Mouse (Mus musculus) gastrocnemius, postnatal 14 days (tissue): Measurements from ENCODE around the gene Fiz1. TPM values are rescaled to one million over a fixed set of nuclear protein-coding genes. Genes with fewer than 3 reads are reported as not detected.
"Not testable (repeated sequence)": the region's sequence is repeated elsewhere in the genome, so short reads cannot be mapped to it uniquely, and the experiment has no call there.

Experiments used
- DNase-seq: peaks from one replicate; pipeline ENCODE4 v3.0.0; 2021; ENCODE audit warnings: mixed read lengths
- intact Hi-C: fragments of 180-260 bp; cut with DNase I; formaldehyde crosslinking; loops from one replicate; pipeline ENCODE4 v1.15.1; 2025; ENCODE audit warnings: low total_unique reads
- total RNA-seq, 2 experiments: library from RNA; stranded (reverse); gene quantifications; 2 replicates each; pipeline ENCODE4 v1.2.3; 2021

Gene Fiz1
- total RNA-seq, 2 experiments from 2014 or later = 16.3 to 16.5 TPM

GRCm38 (mm10) chr7:5044981-5045380 lies 30.5 kb upstream of the Fiz1 start:
- intact Hi-C loops = no loop called here
- no peak for DNase-seq

- intact Hi-C loops = no loop called here
- no peak for DNase-seq
These were observed 24.4 kb upstream of the Fiz1 start for GRCm38 (mm10) chr7:5038940-5039339.

GRCm38 (mm10) chr7:5038109-5038732 lies 23.7 kb upstream of the Fiz1 start, which contains the start of gene Zfp784:
Zfp784 (minus strand) TSS chr7:5038446.
- intact Hi-C loops = no loop called here
- peak; percentile 94 for DNase-seq

- DNase-seq = no peak
- intact Hi-C loops = no loop called here
These were observed 23.0 kb upstream of the Fiz1 start for GRCm38 (mm10) chr7:5037467-5037866.

DNA sequence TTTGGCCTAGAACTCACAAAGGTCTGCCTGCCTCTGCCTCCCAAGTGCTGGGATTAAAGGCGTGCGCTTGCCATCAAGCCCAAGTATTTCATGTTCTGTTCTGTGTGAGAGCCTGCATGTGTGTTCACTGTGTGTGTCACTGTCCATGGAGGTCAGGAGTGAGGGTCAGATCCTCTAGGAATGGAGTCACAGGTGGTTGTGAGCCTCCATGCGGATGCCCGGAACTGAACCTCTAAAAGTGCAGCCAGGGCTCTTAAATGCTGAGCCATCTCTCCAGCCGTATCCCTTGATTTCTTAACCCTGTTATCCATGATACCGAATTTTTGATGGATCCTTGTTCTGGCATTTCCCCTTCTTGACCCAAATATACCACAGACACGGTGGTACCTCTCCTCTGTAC lies 22.5 kb upstream of the Fiz1 start:
- no peak for DNase-seq
- intact Hi-C loops = no loop called here

DNA sequence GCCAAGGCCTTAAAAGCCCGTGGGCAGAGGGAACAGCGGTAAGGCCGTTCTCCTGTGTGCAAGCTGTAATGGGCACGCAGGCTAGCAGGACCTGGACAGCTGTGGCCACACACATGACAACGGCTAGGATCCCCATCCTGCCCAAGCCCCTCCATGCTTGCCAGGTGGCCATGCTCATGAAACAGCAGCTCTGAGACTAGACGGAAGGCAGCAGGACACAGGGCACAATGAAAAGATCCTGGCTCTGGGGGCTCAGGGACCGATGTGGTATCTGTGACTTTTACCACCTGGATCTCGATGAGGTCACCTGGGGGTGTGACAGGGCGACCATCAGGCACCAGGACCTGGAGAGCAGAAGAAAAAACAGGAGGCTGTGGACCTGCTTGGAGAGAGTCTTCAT lies 21.6 kb upstream of the Fiz1 start:
- intact Hi-C loops = no loop called here
- no peak for DNase-seq

- intact Hi-C loops = no loop called here
- DNase-seq = no peak
These were observed 21.1 kb upstream of the Fiz1 start for GRCm38 (mm10) chr7:5035628-5036027.

GRCm38 (mm10) chr7:5033818-5034217 lies 19.3 kb upstream of the Fiz1 start, which contains the start of gene 4632433K11Rik:
4632433K11Rik (plus strand) TSS chr7:5034118.
- intact Hi-C loops = no loop called here
- DNase-seq = no peak

- intact Hi-C loops = no loop called here
- no peak for DNase-seq
These were observed 17.0 kb upstream of the Fiz1 start for GRCm38 (mm10) chr7:5031496-5031895.

GRCm38 (mm10) chr7:5030554-5031275 lies 16.2 kb upstream of the Fiz1 start:
- intact Hi-C loops = no loop called here
- DNase-seq = no peak

DNA sequence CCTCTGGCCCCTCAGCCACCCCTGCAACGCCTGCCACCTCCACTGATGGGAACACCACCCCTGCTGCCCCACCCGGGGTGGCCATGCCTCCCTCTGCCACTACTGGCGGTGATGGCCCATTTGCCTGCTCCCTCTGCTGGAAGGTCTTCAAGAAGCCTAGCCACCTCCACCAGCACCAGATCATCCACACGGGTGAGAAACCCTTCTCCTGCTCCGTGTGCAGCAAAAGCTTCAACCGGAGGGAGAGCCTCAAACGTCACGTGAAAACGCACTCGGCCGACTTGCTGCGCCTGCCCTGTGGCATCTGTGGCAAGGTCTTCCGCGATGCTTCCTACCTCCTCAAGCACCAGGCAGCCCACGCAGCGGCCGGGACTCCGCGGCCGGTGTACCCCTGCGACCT lies 15.4 kb upstream of the Fiz1 start:
- no peak for DNase-seq
- intact Hi-C loops = no loop called here

- intact Hi-C loops = no loop called here
- no peak for DNase-seq
These were observed 15.0 kb upstream of the Fiz1 start for GRCm38 (mm10) chr7:5029543-5029942.

DNA sequence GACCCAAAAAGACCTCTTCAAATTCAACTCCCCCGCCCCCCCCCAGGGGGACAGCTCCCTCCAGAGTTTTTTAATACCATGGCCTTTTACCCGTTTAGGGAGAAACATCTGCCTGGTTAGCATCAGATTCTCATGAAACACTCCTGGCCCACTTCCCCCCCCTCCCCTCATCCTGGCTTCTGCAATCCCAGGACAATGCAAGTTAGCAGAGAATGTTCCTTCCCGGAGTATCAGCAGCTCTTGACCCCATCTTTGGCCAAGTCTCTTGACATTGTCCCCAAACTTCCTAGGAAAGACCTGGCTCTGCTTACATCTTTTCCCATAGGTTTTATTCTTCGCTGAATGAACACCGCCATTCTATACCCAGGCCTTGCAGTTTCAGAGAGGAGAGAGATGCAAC lies 6.7 kb upstream of the Fiz1 start:
- DNase-seq = no peak
- intact Hi-C loops = no loop called here

DNA sequence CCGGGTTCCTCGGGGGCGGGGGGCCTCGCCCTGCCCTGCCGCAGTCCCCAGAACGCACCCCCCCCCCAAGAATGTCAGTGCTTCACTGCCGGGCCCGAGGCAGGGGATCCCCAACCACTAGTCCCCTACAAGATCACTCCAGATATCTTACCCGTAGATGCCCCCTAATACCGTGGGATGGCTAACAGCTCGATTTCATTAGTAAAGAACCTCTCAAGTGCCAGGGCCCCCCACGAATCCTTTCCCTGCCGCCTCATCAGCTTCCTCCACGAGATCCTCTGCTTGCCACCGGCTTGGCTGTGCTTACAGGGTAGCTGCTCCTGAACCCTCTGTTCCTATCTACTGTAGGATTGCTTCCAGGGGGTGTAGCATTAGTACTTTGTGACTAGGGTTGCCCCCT lies 6.2 kb upstream of the Fiz1 start:
- intact Hi-C loops = no loop called here
- no peak for DNase-seq

GRCm38 (mm10) chr7:5020000-5020681 lies 5.6 kb upstream of the Fiz1 start, which contains the start of the genes Zfp865 and Ccdc106:
Zfp865 (plus strand) TSS chr7:5020376.
Ccdc106 (plus strand) TSS chr7:5020553.
- intact Hi-C loops = loop anchor here (5.0 kb wide), 1 partner anchor 32 kb away; the partner anchor contains the start of gene Zfp580
- DNase-seq = peak; percentile 99

DNA sequence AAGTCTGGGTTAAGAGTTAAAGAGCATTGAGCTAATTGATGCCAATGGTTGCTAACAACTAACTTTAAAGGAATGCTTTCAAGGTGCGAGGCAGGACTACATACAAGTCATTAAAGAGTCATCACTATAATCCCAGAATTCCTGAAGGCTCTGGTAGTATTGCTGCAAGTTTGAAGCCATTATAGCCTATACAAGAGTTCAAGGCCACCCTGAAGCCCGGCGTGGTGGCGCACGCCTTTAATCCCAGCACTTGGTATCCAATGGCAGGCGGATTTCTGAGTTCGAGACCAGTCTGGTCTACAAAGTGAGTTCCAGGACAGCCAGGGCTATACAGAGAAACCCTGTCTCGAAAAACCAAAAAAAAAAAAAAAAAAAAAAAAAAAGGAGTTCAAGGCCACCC lies 5.1 kb upstream of the Fiz1 start:
- intact Hi-C loops = loop anchor here (5.0 kb wide), 1 partner anchor 33 kb away; the partner anchor contains the start of gene Zfp580
- DNase-seq = not testable (repeated sequence)

GRCm38 (mm10) chr7:5017931-5018330 lies 3.4 kb upstream of the Fiz1 start:
- DNase-seq = no peak
- intact Hi-C loops = loop anchor here (5.0 kb wide), 1 partner anchor 34 kb away; the partner anchor contains the start of gene Zfp580

DNA sequence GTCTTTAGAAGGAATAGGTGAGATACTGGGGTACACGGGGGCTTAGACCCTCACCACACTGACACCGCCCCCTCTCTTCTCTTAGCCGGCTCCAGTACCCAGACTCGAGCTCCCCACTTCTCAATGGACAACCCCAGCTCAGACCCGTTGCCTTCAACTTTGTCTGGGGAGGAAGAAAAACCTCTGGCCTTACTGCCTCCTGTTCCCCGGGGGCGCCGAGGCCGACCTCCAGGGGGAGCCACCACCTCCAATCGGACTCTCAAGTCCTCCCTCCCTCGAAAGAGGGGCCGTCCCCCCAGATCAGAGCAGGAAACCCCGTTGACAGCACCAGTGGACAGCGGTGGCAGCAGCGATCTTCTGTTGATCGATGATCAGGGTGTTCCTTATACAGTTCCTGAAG lies 2.9 kb upstream of the Fiz1 start:
- intact Hi-C loops = loop anchor here (5.0 kb wide), 1 partner anchor 35 kb away; the partner anchor contains the start of gene Zfp580
- DNase-seq = peak; percentile 41

DNA sequence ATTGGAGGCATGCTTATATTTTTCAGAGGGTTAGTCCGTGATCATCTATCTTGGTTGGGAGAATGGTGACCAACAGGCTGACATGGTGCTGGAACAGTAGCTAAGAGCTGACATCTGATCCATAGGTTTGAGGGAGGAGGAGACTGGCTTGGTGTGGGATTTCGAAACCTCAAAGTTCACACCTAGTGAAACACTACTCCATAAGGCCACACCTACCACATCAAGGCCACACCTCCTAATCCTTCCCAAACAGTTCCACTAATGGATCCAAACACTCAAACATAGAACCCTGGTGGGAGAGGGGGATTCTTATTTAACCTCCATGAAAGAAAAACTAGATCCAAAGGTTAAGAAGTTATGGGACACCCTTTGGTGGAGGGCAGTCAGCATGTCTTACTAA lies 2.4 kb upstream of the Fiz1 start:
- intact Hi-C loops = loop anchor here (5.0 kb wide), 1 partner anchor 35 kb away; the partner anchor contains the start of gene Zfp580
- DNase-seq = no peak

DNA sequence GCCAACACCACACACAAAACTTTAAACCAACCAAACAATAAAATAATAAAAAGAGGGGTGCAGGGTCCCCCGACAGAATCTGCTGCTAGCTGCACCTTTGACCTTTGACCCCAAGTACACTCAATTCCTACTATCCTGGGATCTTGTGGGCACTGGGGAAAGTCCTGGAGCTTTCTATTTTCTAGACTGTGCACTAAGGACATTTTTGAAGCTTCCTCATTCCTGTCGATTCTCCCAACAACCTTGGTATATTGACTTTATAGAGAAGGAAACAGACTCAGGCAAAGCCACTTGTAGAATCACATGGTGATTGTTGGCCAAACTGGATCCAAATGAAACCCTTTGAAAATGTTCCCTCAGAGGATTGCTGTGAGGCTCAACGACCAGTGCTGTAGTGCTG lies 1.6 kb upstream of the Fiz1 start:
- intact Hi-C loops = loop anchor here (5.0 kb wide), 1 partner anchor 36 kb away; the partner anchor contains the start of gene Zfp580
- no peak for DNase-seq
